Mouse (Mus musculus) Patski (cell line): ENCODE measurements around the gene Ass1. TPM values are rescaled to one million over a fixed set of nuclear protein-coding genes. Genes with fewer than 3 reads are reported as not detected.

Experiments
- ATAC-seq: fragments of 100-300 bp; one replicate; pipeline ENCODE4 v1.8.0; 2021
- CTCF ChIA-PET: fragments of 350-600 bp; sonication (Branson Sonifier 250); formaldehyde crosslinking; loops from one replicate; lab custom pipeline; 2022; ENCODE audit warnings: inconsistent platforms; lab: Charles Lee
- POLR2A ChIA-PET: fragments of 350-600 bp; sonication (Branson Sonifier 250); formaldehyde crosslinking; loops from one replicate; lab custom pipeline; 2022; ENCODE audit warnings: antibody characterized with exemption, inconsistent platforms; lab: Charles Lee
- DNase-seq: peaks from one replicate; pipeline ENCODE4 v3.0.0-alpha.2; 2011; ENCODE audit warnings: low read depth, low spot score
- H3K27me3 ChIP-seq: fragments of 371-371 bp; one replicate; pipeline ENCODE4 v1.5.1; 2021
- CTCF ChIP-seq: fragments of 100-300 bp; IDR thresholded peaks from one replicate; pipeline ENCODE4 v1.5.1; 2021
- in situ Hi-C: fragments of 300-500 bp; cut with MboI; formaldehyde crosslinking; loops from 3 replicates; pipeline ENCODE4 v1.11.1; 2018; ENCODE audit warnings: low pct_unique_long_range_greater_than_20kb, mixed read lengths
- polyA plus RNA-seq: library from polyadenylated mRNA; unstranded; gene quantifications from one replicate; pipeline ENCODE4 v1.2.3, GENCODE M21; 2021

Ass1 gene
- polyA plus RNA-seq, 1 experiment from 2014 or later = 9.1 TPM

DNA sequence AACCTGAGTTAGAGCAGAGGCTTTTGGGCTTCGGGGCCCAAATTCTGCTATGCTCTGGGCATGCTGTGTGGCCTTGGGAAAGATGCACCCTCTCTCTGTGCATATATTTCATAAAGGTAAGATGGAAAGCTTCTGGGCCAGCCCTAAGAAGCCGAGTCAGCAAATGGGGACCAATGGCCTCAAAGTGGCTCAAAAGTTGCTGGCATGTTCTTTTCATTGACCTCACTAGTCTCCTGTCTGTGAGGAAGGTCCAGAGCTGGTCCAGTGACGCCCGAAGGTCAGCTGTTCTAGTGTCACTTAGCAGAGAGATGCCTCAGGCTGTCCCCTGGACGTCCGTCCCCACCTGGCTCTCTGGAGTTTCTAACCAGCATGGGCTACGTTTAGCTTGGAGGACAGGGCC, 1.1 kb upstream of the Ass1 start:
- ChIA-PET CTCF (interaction anchor here (0.7 to 1.7 kb wide), 2 partner anchors 32 to 34 kb away, joined by 3 to 7 read pairs; no protein-coding TSS in a partner anchor), POLR2A (interaction anchor here (0.6 kb wide), 1 partner anchor 153 kb away, joined by 15 read pairs; no protein-coding TSS in a partner anchor)
- in situ Hi-C loops = no loop called here
- no peak for ATAC-seq
- TF ChIP-seq CTCF = no peak
- no peak for DNase-seq
- no peaks in the 10 kb centered on the region for H3K27me3 ChIP-seq

DNA sequence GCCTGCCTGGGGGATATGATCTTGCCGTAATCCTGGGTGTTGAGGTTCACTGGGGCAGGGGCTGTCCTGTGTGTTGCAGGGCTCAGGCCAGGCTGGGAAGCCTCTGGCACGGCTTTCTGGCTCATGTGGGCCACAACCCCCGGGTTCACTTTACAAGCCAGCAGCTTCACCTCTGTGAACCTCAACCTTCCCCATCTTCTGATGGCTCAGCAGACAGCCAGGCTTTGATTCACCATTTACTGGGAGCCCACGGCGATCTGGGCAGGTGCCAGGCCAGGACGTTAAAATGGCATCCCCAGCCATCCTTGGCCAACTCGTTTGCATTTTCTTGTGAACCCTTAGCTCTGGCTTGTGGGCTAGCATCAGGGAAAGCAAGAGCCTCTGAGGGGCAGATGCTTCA, 527 bp upstream of the Ass1 start:
- POLR2A ChIA-PET = interaction anchor here (0.6 kb wide), 1 partner anchor 152 kb away, joined by 15 read pairs; no protein-coding TSS in a partner anchor
- no peaks in the 10 kb centered on the region for H3K27me3 ChIP-seq
- no peak for TF ChIP-seq CTCF
- CTCF ChIA-PET = interaction anchor here (0.7 to 1.7 kb wide), 2 partner anchors 32 to 34 kb away, joined by 3 to 7 read pairs; no protein-coding TSS in a partner anchor
- ATAC-seq (no peak), DNase-seq (no peak)
- in situ Hi-C loops = no loop called here

DNA sequence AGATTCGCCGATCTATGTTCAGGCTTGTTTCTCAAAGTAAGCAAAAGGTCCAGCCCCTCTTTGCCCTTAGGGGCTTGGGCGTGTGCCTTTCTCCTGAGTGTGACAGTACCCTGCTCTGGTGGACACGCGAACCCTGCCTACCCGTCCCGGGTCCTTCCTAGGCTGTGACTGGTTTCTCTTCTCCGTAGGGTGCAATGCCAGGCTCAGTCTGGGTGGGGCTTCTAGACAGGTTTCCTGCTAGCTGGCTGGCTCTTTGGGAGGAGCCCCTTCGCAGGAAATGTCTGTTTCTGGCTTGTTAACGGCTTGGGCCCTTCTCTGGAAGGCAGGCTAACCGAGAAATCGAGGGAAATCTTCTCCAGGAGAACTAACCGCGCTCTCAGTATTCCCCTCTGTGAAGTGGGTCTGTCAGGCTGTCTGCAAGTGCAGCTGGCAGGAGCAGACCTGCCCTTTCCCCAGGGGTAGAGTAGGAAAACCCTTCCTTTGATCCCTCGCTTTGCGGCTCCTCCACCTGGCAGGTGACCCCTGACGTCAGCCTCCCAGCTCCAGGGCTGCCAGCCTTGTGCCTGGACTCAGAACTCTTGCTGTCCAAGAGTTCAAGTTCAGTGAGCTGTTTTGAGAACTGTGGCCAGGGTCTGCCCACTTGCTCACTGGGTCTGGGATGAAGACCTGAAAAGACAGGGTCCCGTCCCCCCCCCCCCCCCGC, 827 bp downstream of the Ass1 start:
- ATAC-seq (no peak), DNase-seq (no peak)
- TF ChIP-seq CTCF = no peak
- CTCF ChIA-PET = interaction anchor here (1.9 to 6.0 kb wide), 2 partner anchors 11 to 33 kb away, joined by 5 to 72 read pairs; no protein-coding TSS in a partner anchor
- POLR2A ChIA-PET = no interaction called here
- H3K27me3 ChIP-seq = no peaks in the 10 kb centered on the region
- in situ Hi-C loops = loop anchor here (5.0 kb wide), 1 partner anchor 34 kb away; no protein-coding TSS in a partner anchor

DNA sequence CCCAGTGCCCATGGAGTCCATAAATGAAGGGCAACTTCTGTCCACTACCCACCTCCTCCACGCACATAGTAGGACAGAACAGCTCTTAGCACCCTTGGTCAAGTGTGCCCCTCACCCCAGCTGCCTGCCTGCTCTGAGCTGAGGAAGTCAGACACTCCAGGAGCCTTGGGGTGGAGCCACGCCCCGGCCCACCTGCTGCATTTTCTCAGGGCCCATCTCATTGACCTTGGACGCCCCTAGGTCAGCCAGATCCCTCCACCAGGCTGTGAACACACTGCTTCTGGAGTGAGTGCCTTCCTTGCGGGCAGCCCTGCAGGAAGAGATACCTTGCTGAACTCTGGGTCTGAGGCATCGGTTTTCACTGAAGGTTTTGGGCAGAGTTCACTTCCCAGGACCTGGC, 1.6 kb downstream of the Ass1 start:
- ChIA-PET POLR2A (no interaction called here), CTCF (interaction anchor here (0.9 to 6.0 kb wide), 4 partner anchors 11 to 34 kb away, joined by 3 to 72 read pairs (median 4); no protein-coding TSS in a partner anchor)
- DNase-seq (no peak), ATAC-seq (no peak)
- no peak for TF ChIP-seq CTCF
- in situ Hi-C loops = loop anchor here (5.0 kb wide), 1 partner anchor 34 kb away; no protein-coding TSS in a partner anchor
- H3K27me3 ChIP-seq = no peaks in the 10 kb centered on the region

DNA sequence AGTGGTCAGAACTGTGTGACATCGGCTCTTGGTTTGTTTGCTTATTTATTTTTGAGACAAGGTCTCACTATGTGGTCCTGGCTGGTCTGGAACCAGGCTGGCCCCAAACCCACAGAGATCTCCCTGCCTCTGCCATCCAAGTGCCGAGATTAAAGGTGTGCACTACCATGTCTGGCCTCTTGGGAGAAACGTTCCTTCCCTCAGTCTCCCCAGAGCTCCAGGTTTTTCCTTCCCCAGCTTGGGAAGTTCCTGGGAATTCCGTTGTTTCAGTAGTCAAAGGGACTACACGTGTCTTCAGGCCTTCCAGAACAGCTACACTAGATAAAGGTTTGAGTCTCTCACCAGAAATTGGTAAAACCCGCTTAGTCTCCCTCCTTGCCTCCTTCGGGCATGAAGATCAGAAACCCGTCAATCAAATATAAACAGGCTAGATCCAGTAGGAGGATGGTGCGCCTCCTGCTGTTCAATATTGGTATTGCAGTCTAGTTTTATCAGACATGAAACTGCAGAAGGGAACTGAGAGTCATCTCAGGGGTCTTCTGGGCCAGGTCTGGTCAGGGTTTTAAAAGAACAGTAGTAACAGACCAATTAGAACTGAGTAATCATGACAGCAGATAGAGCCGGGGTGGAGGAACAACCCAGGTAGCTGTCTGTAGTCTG, 2.5 kb downstream of the Ass1 start:
- no peak for TF ChIP-seq CTCF
- ChIA-PET CTCF (interaction anchor here (0.8 to 6.0 kb wide), 6 partner anchors 10 to 57 kb away, joined by 3 to 72 read pairs (median 4); no protein-coding TSS in a partner anchor), POLR2A (no interaction called here)
- in situ Hi-C loops = loop anchor here (5.0 kb wide), 1 partner anchor 35 kb away; no protein-coding TSS in a partner anchor
- ATAC-seq = no peak
- H3K27me3 ChIP-seq = no peaks in the 10 kb centered on the region
- no peak for DNase-seq

DNA sequence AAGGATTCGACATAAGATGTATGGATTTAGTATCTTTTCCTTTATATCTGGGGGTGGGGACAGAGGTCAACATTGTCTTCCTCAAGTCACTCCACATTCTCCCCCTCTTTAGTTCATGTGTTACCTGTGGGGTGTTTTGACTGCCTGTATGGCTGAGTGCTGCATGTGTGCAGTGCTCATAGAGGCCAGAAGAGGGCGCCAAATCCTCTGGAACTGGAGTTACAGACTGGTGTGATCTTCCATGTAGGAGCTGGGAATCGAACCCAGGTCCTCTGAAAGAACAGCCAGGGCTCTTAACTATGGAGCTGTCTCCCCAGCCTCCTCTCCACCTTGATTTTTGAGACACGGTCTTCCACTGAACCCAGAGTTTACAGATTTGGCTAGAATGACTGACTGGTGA, 3.9 kb downstream of the Ass1 start:
- CTCF ChIA-PET = interaction anchor here (0.8 to 6.0 kb wide), 3 partner anchors 9 to 93 kb away, joined by 3 to 72 read pairs (median 3); no protein-coding TSS in a partner anchor
- in situ Hi-C loops = loop anchor here (5.0 kb wide), 1 partner anchor 37 kb away; no protein-coding TSS in a partner anchor
- ATAC-seq = no peak

DNA sequence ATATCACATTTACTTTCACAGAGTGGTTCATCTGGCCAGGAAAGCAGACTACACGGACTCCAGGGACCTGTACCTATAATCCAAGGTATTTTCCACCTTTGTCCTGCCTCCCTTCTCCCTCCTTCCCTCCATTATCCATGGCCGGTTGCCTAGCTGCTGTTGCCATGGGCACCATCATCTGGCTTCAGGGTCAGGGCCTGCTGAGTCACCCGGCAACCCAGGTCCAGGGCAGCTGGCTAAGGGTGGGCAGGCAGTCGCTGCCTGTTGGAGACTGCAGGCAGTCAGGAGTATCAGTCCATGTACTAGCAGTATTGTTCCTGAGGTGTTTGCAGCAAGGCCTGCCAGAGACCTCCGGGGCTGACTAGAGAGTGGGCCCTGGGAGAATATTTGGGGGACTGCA, 4.7 kb downstream of the Ass1 start:
- TF ChIP-seq CTCF = no peak
- peaks cover 8% of the 10 kb centered on the region for H3K27me3 ChIP-seq
- ATAC-seq = no peak
- ChIA-PET POLR2A (no interaction called here), CTCF (interaction anchor here (0.7 to 6.0 kb wide), 3 partner anchors 8 to 37 kb away, joined by 3 to 72 read pairs (median 3); no protein-coding TSS in a partner anchor)
- in situ Hi-C loops = loop anchor here (5.0 kb wide), 1 partner anchor 37 kb away; no protein-coding TSS in a partner anchor
- no peak for DNase-seq

More for the DNA sequence above, 3.9 kb downstream of the Ass1 start:
- no peak for DNase-seq
- H3K27me3 ChIP-seq = peaks cover 2% of the 10 kb centered on the region
- POLR2A ChIA-PET = no interaction called here
- no peak for TF ChIP-seq CTCF

DNA sequence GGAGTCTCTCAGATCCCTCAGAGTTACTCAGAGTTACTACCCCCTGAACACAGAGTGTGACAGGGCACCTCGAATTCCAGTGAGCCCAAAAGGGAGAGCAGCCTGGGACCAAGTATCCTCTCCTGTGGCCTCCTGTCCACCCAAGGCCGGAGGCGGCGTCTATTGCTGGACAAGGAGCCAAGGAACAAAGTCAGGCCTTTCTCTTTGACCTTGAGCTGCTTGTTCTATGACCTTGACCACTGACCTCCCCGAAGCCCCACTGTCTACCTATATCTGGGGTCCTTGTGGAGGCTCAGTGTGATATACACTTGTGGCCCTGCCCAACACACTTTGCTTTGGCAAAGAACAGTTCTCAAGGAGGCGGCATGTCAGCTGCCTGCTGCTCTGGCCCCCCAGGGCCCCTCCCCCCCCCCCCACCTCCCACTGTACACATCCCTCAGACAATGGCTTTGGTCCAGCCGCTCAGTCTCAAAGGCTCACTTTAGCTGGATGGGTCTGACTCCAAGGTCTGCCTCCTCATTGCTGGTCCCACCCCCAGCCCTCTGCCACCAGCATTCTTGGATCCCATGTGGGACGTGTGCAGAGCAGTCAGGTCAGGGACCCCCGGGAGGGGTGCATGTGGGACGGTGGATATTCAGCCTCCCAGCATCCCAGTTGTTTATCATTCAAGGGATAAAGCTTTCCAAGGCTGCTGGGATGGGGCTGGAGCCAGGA, 6.3 kb downstream of the Ass1 start:
- peaks cover 11% of the 10 kb centered on the region for H3K27me3 ChIP-seq
- in situ Hi-C loops = no loop called here
- DNase-seq (no peak), ATAC-seq (no peak)
- CTCF ChIA-PET = interaction anchor here (6.0 kb wide), 1 partner anchor 38 kb away, joined by 72 read pairs; no protein-coding TSS in a partner anchor
- POLR2A ChIA-PET = no interaction called here
- TF ChIP-seq CTCF = no peak

DNA sequence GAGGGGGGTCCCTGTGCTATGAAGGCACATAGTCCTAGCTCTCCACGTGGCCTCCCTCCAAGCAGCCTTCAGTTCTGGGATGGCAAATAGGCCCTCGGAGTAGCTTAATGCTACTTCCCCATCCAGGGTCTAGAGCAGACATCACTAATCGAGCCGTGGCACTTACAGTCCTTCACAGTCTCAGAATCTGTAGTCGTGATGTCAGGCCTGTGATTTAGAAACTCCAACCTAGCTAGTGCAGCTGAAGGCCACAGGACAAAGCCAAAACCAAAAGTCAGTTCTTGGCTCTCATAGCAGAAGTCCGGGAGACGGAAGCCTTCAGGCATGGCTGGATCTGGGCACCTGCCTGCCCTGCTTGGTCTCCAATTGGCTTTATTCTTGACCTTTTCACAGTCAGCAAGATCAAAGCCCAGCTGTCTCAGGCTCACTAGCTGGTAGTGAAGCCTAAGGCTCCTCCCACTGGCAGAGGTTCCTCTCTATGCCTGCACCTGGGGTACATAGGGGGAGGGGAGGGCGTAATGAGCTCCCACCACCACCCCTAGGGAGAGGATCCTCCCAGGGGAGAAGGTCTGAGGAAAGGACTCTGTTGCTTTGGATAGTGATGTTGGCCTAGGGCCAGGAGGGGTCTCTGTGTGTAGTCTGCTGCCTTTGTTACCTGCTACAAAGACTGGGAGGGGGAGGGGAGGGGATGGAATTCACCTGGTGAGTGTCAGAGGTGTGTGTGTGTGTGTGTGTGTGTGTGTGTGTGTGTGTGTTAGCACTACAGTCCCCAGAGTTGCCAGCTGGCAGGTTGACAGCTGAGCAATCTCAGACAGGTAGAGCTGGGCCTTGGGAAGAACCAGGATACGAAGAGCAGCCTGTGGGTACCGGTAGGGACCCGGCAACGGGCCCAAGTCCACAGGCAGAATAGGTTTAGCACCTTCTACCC, 7.5 kb downstream of the Ass1 start:
- POLR2A ChIA-PET = no interaction called here
- CTCF ChIA-PET = no interaction called here
- no peak for ATAC-seq

More for the DNA sequence above, 7.5 kb downstream of the Ass1 start:
- in situ Hi-C loops = no loop called here
- DNase-seq = no peak
- TF ChIP-seq CTCF = no peak
- peaks cover 19% of the 10 kb centered on the region for H3K27me3 ChIP-seq
